Mouse (Mus musculus): ENCODE results near the gene Tank. TPM values are rescaled to one million over a fixed set of nuclear protein-coding genes. Genes with fewer than 3 reads are reported as not detected.
A peak's percentile ranks its signal among the peaks of the same experiment; 100 is the strongest.

Gene Tank
- polyA plus RNA-seq, 1 experiment from 2014 or later, result 34.0 TPM

GRCm38 (mm10) chr2:61592095-61592494 is 13.7 kb downstream of the Tank start:
- H3K36me3 ChIP-seq (ENCODE audit: control insufficient read depth, insufficient read depth, low read length), result no peaks in the 10 kb centered on the region
- no peak overlapping the region for H3K27ac ChIP-seq (ENCODE audit: low read length)
- 93% methylated on average over 3 of the region's 3 CpGs for WGBS
- no peak for ATAC-seq (ENCODE audit: low read depth)
- no peak overlapping the region for H3K4me2 ChIP-seq (ENCODE audit: low read depth, low read length)
- H3K4me1 ChIP-seq (replicated peaks; ENCODE audit: control insufficient read depth, insufficient read depth, low read length), result no peaks in the 10 kb centered on the region
- H3K27me3 ChIP-seq (ENCODE audit: control insufficient read depth, insufficient read depth, low read depth, low read length), result no peaks in the 10 kb centered on the region
- no peak overlapping the region for H3K9ac ChIP-seq (ENCODE audit: low read length)
- H3K4me3 ChIP-seq (ENCODE audit: low read length), result no peak overlapping the region
- H3K9me3 ChIP-seq (ENCODE audit: control insufficient read depth, low read length), result no peaks in the 10 kb centered on the region

- WGBS, result 13% methylated on average over 5 of the region's 5 CpGs
- Histone ChIP-seq H3K4me3 (ENCODE audit: low read length) (peak overlapping the region; percentile 69), H3K4me1 (replicated peaks; ENCODE audit: control insufficient read depth, insufficient read depth, low read length) (no peaks in the 10 kb centered on the region), H3K9me3 (ENCODE audit: control insufficient read depth, low read length) (no peaks in the 10 kb centered on the region), H3K27me3 (ENCODE audit: control insufficient read depth, insufficient read depth, low read depth, low read length) (no peaks in the 10 kb centered on the region), H3K36me3 (ENCODE audit: control insufficient read depth, insufficient read depth, low read length) (no peaks in the 10 kb centered on the region), H3K9ac (ENCODE audit: low read length) (peak overlapping the region; percentile 88; the same call in 1 of the 2 replicates), H3K27ac (ENCODE audit: low read length) (peak overlapping the region; percentile 82; the same call in 1 of the 2 replicates), H3K4me2 (ENCODE audit: low read depth, low read length) (peak overlapping the region; percentile 73)
- no peak for ATAC-seq (ENCODE audit: low read depth)
These were observed 14.3 kb downstream of the Tank start for GRCm38 (mm10) chr2:61592699-61593029.

- under 1% methylated on average over 61 of the region's 62 CpGs for WGBS
- no peaks in the 10 kb centered on the region for H3K36me3 ChIP-seq (ENCODE audit: control insufficient read depth, insufficient read depth, low read length)
- H3K27ac ChIP-seq (ENCODE audit: low read length), result peak overlapping the region; percentile 82
- H3K4me2 ChIP-seq (ENCODE audit: low read depth, low read length), result peak overlapping the region; percentile 73
- no peaks in the 10 kb centered on the region for H3K4me1 ChIP-seq (replicated peaks; ENCODE audit: control insufficient read depth, insufficient read depth, low read length)
- H3K9ac ChIP-seq (ENCODE audit: low read length), result peak overlapping the region; percentile 88
- H3K4me3 ChIP-seq (ENCODE audit: low read length), result peak overlapping the region; percentile 69
- ATAC-seq (ENCODE audit: low read depth), result peak; percentile 97
- no peaks in the 10 kb centered on the region for H3K9me3 ChIP-seq (ENCODE audit: control insufficient read depth, low read length)
- H3K27me3 ChIP-seq (ENCODE audit: control insufficient read depth, insufficient read depth, low read depth, low read length), result no peaks in the 10 kb centered on the region
These were observed 14.8 kb downstream of the Tank start for GRCm38 (mm10) chr2:61593030-61593811.

DNA sequence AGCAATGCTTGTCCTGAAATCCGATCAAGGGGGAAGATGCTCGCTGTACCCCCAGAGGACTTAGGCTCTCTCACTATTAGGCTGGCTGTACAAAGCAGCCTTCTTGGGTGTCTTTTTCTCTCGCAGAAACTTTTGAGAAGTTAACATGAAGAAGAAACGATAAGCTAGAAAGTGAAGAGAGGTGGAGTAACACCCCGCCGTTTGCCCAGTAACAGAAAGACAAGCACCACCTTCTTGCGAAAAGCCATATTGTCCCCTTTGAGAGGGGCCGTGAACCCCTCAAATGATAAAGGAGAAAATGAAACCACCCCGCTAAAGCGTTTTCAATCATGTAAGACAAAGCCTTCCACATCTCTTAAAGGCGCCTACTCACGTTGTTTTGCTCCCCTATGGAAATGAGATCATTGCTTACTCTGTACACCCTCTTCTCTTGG is 15.5 kb downstream of the Tank start:
- H3K4me1 ChIP-seq (replicated peaks; ENCODE audit: control insufficient read depth, insufficient read depth, low read length), result no peaks in the 10 kb centered on the region
- ATAC-seq (ENCODE audit: low read depth), result no peak
- WGBS, result under 1% methylated on average over 12 of the region's 12 CpGs
- no peaks in the 10 kb centered on the region for H3K9me3 ChIP-seq (ENCODE audit: control insufficient read depth, low read length)
- peak overlapping the region; percentile 88 for H3K9ac ChIP-seq (ENCODE audit: low read length)
- no peaks in the 10 kb centered on the region for H3K27me3 ChIP-seq (ENCODE audit: control insufficient read depth, insufficient read depth, low read depth, low read length)
- peak overlapping the region; percentile 69 for H3K4me3 ChIP-seq (ENCODE audit: low read length)
- H3K36me3 ChIP-seq (ENCODE audit: control insufficient read depth, insufficient read depth, low read length), result no peaks in the 10 kb centered on the region
- peak overlapping the region; percentile 73 for H3K4me2 ChIP-seq (ENCODE audit: low read depth, low read length)
- H3K27ac ChIP-seq (ENCODE audit: low read length), result peak overlapping the region; percentile 82

DNA sequence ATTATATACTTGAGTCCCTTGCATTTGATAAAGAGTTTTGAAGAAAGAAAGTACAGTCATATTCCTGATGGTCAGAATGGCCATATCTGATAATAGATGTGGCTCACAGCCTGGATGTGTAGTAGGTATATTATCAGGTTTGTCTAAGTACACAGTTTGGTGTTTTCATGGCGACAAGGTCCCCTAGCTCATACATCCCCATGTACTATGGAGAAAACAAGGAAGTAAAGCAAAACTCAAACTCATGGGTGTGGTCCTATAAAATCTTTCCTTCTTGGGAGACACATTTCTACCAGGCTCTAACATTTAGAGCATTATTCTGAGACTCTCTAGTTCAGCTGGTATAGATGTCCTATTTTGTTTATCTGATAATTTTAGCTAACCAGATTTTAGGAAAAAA is 21.3 kb downstream of the Tank start:
- Histone ChIP-seq H3K27me3 (ENCODE audit: control insufficient read depth, insufficient read depth, low read depth, low read length) (no peaks in the 10 kb centered on the region), H3K9me3 (ENCODE audit: control insufficient read depth, low read length) (no peaks in the 10 kb centered on the region), H3K4me2 (ENCODE audit: low read depth, low read length) (no peak overlapping the region), H3K4me1 (replicated peaks; ENCODE audit: control insufficient read depth, insufficient read depth, low read length) (0 out of 2 replicates have a peak, but pooled peaks cover 2% of the 10 kb centered on the region), H3K36me3 (ENCODE audit: control insufficient read depth, insufficient read depth, low read length) (no peaks in the 10 kb centered on the region), H3K4me3 (ENCODE audit: low read length) (no peak overlapping the region), H3K9ac (ENCODE audit: low read length) (no peak overlapping the region), H3K27ac (ENCODE audit: low read length) (no peak overlapping the region)
- ATAC-seq (ENCODE audit: low read depth), result no peak
- 88% methylated on average over 1 of the region's 1 CpGs for WGBS

GRCm38 (mm10) chr2:61603461-61603860 is 25.1 kb downstream of the Tank start:
- ATAC-seq (ENCODE audit: low read depth), result no peak
- Histone ChIP-seq H3K4me1 (replicated peaks; ENCODE audit: control insufficient read depth, insufficient read depth, low read length) (0 out of 2 replicates have a peak, but pooled peaks cover 2% of the 10 kb centered on the region), H3K9me3 (ENCODE audit: control insufficient read depth, low read length) (no peaks in the 10 kb centered on the region), H3K27me3 (ENCODE audit: control insufficient read depth, insufficient read depth, low read depth, low read length) (no peaks in the 10 kb centered on the region), H3K4me3 (ENCODE audit: low read length) (no peak overlapping the region), H3K4me2 (ENCODE audit: low read depth, low read length) (no peak overlapping the region), H3K9ac (ENCODE audit: low read length) (no peak overlapping the region), H3K27ac (ENCODE audit: low read length) (no peak overlapping the region), H3K36me3 (ENCODE audit: control insufficient read depth, insufficient read depth, low read length) (no peaks in the 10 kb centered on the region)
- WGBS, result 68% methylated on average over 3 of the region's 3 CpGs

DNA sequence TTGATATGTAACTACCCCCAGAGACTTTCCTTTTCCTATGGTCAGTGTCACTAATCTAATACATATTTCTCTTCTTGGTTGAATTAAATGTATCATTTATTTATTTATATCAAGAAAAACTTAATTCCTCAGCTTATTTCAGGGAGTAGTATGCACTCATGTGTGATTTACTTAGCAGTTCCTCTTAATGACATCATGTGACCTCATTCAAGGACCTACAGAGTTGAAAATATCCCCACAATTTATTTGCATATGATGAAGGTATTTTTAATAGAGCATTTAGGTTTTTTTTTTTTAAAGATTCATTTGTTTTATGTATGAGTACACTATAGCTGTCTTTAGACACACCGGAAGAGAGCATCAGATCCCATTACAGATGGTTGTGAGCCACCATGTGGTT is 28.6 kb downstream of the Tank start:
- no peak for ATAC-seq (ENCODE audit: low read depth)
- H3K9me3 ChIP-seq (ENCODE audit: control insufficient read depth, low read length), result no peaks in the 10 kb centered on the region
- H3K27me3 ChIP-seq (ENCODE audit: control insufficient read depth, insufficient read depth, low read depth, low read length), result no peaks in the 10 kb centered on the region
- 0 out of 2 replicates have a peak, but pooled peaks cover 2% of the 10 kb centered on the region for H3K4me1 ChIP-seq (replicated peaks; ENCODE audit: control insufficient read depth, insufficient read depth, low read length)
- H3K36me3 ChIP-seq (ENCODE audit: control insufficient read depth, insufficient read depth, low read length), result no peaks in the 10 kb centered on the region
- H3K9ac ChIP-seq (ENCODE audit: low read length), result no peak overlapping the region
- no peak overlapping the region for H3K4me3 ChIP-seq (ENCODE audit: low read length)
- no peak overlapping the region for H3K27ac ChIP-seq (ENCODE audit: low read length)
- WGBS, result 94% methylated on average over 1 of the region's 1 CpGs
- H3K4me2 ChIP-seq (ENCODE audit: low read depth, low read length), result no peak overlapping the region

DNA sequence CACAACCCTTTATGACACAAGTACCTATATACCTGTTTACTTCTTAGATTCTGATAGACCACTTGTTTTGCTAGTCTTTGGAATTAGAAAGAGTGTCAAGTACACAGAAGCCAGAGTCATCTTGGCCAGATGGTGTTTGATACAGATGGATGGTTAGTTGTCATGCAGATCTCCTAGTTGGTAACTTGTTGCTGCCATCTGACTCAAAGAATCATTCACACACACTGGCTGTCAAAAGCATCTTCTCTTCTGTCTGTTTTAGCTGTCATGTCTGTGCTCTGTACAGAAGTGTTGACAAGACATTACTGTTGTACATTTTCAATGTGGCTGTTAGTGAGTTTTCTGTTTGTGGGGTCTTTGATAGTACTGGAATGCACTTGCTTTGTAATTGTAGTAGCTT is 45.6 kb downstream of the Tank start:
- no peak overlapping the region for H3K4me3 ChIP-seq (ENCODE audit: low read length)
- ATAC-seq (ENCODE audit: low read depth), result no peak
- no peaks in the 10 kb centered on the region for H3K27me3 ChIP-seq (ENCODE audit: control insufficient read depth, insufficient read depth, low read depth, low read length)
- no peak overlapping the region for H3K27ac ChIP-seq (ENCODE audit: low read length)
- H3K9ac ChIP-seq (ENCODE audit: low read length), result no peak overlapping the region
- H3K4me1 ChIP-seq (replicated peaks; ENCODE audit: control insufficient read depth, insufficient read depth, low read length), result no peaks in the 10 kb centered on the region
- no peaks in the 10 kb centered on the region for H3K9me3 ChIP-seq (ENCODE audit: control insufficient read depth, low read length)
- peaks cover 23% of the 10 kb centered on the region for H3K36me3 ChIP-seq (ENCODE audit: control insufficient read depth, insufficient read depth, low read length)
- H3K4me2 ChIP-seq (ENCODE audit: low read depth, low read length), result no peak overlapping the region

GRCm38 (mm10) chr2:61630864-61631555 is 52.6 kb downstream of the Tank start:
- 81% methylated on average over 3 of the region's 3 CpGs for WGBS

More at GRCm38 (mm10) chr2:61630864-61631555, 52.6 kb downstream of the Tank start:
- Histone ChIP-seq H3K9ac (ENCODE audit: low read length) (no peak overlapping the region), H3K27me3 (ENCODE audit: control insufficient read depth, insufficient read depth, low read depth, low read length) (no peaks in the 10 kb centered on the region), H3K4me1 (replicated peaks; ENCODE audit: control insufficient read depth, insufficient read depth, low read length) (no peaks in the 10 kb centered on the region), H3K4me2 (ENCODE audit: low read depth, low read length) (no peak overlapping the region), H3K27ac (ENCODE audit: low read length) (no peak overlapping the region), H3K36me3 (ENCODE audit: control insufficient read depth, insufficient read depth, low read length) (peaks cover 8% of the 10 kb centered on the region; the same call in 1 of the 2 replicates), H3K4me3 (ENCODE audit: low read length) (no peak overlapping the region), H3K9me3 (ENCODE audit: control insufficient read depth, low read length) (no peaks in the 10 kb centered on the region)
- 0 out of 2 replicates have a peak, but pooled peaks have one; percentile 47 for ATAC-seq (ENCODE audit: low read depth)

Measured in lung, embryonic 16.5 days (tissue).